Mouse (Mus musculus): ENCODE data around the gene Gnat2.

GRCm38 (mm10) chr3:108083904-108084407 lies 8.6 kb upstream of the Gnat2 start:
- TF ChIP-seq EP300 (IDR thresholded peaks at IDR 0.05; ENCODE audit: insufficient read depth, low read depth, low read length) (no peak), POLR2A (IDR thresholded peaks at IDR 0.05; ENCODE audit: insufficient read depth, low read depth, low read length) (no peak)

Data from heart, adult 2 months (tissue).